Mouse (Mus musculus): Measurements from ENCODE around the gene Rab3gap2. TPM values are rescaled to one million over a fixed set of nuclear protein-coding genes. Genes with fewer than 3 reads are reported as not detected.

Rab3gap2 gene
- polyA plus RNA-seq, 1 experiment from 2014 or later = 24.0 TPM

- Histone ChIP-seq H3K9ac (ENCODE audit: low read length) (no peak overlapping the region), H3K27ac (ENCODE audit: low read length) (no peak overlapping the region), H3K27me3 (ENCODE audit: control insufficient read depth, insufficient read depth, low read length) (no peaks in the 10 kb centered on the region), H3K36me3 (ENCODE audit: control insufficient read depth, insufficient read depth, low read length) (0 out of 2 replicates have a peak, but pooled peaks cover 5% of the 10 kb centered on the region), H3K4me2 (ENCODE audit: low read depth, low read length) (no peak overlapping the region), H3K4me3 (replicated peaks; ENCODE audit: low read length) (no peak overlapping the region), H3K4me1 (ENCODE audit: control insufficient read depth, insufficient read depth, low read length) (no peaks in the 10 kb centered on the region), H3K9me3 (replicated peaks; ENCODE audit: control insufficient read depth, low read length) (no peaks in the 10 kb centered on the region)
- ATAC-seq (ENCODE audit: insufficient read depth, low FRiP score) = no peak
- WGBS = 61% methylated on average over 6 of the region's 7 CpGs
Observed at GRCm38 (mm10) chr1:185245456-185245855, 41.5 kb downstream of the Rab3gap2 start.

- Histone ChIP-seq H3K9me3 (replicated peaks; ENCODE audit: control insufficient read depth, low read length) (no peaks in the 10 kb centered on the region), H3K4me2 (ENCODE audit: low read depth, low read length) (no peak overlapping the region), H3K36me3 (ENCODE audit: control insufficient read depth, insufficient read depth, low read length) (peaks cover 11% of the 10 kb centered on the region; the same call in 1 of the 2 replicates), H3K27me3 (ENCODE audit: control insufficient read depth, insufficient read depth, low read length) (no peaks in the 10 kb centered on the region), H3K4me1 (ENCODE audit: control insufficient read depth, insufficient read depth, low read length) (0 out of 2 replicates have a peak, but pooled peaks cover 2% of the 10 kb centered on the region), H3K9ac (ENCODE audit: low read length) (no peak overlapping the region), H3K27ac (ENCODE audit: low read length) (no peak overlapping the region), H3K4me3 (replicated peaks; ENCODE audit: low read length) (no peak overlapping the region)
- WGBS = 84% methylated on average over 20 of the region's 20 CpGs
- ATAC-seq (ENCODE audit: insufficient read depth, low FRiP score) = no peak
Observed at GRCm38 (mm10) chr1:185247429-185248085, 43.6 kb downstream of the Rab3gap2 start.

GRCm38 (mm10) chr1:185248728-185249127, 44.8 kb downstream of the Rab3gap2 start:
- Histone ChIP-seq H3K36me3 (ENCODE audit: control insufficient read depth, insufficient read depth, low read length) (peaks cover 11% of the 10 kb centered on the region; the same call in 1 of the 2 replicates), H3K4me3 (replicated peaks; ENCODE audit: low read length) (no peak overlapping the region), H3K4me2 (ENCODE audit: low read depth, low read length) (no peak overlapping the region), H3K4me1 (ENCODE audit: control insufficient read depth, insufficient read depth, low read length) (0 out of 2 replicates have a peak, but pooled peaks cover 3% of the 10 kb centered on the region), H3K9me3 (replicated peaks; ENCODE audit: control insufficient read depth, low read length) (no peaks in the 10 kb centered on the region), H3K27ac (ENCODE audit: low read length) (no peak overlapping the region), H3K9ac (ENCODE audit: low read length) (no peak overlapping the region), H3K27me3 (ENCODE audit: control insufficient read depth, insufficient read depth, low read length) (no peaks in the 10 kb centered on the region)
- WGBS = 76% methylated on average over 8 of the region's 8 CpGs
- ATAC-seq (ENCODE audit: insufficient read depth, low FRiP score) = no peak

GRCm38 (mm10) chr1:185252351-185252750, 48.4 kb downstream of the Rab3gap2 start:
- Histone ChIP-seq H3K9me3 (replicated peaks; ENCODE audit: control insufficient read depth, low read length) (no peaks in the 10 kb centered on the region), H3K4me3 (replicated peaks; ENCODE audit: low read length) (no peak overlapping the region), H3K4me1 (ENCODE audit: control insufficient read depth, insufficient read depth, low read length) (0 out of 2 replicates have a peak, but pooled peaks cover 3% of the 10 kb centered on the region), H3K4me2 (ENCODE audit: low read depth, low read length) (no peak overlapping the region), H3K27ac (ENCODE audit: low read length) (peak overlapping the region; percentile 36; the same call in 1 of the 2 replicates), H3K27me3 (ENCODE audit: control insufficient read depth, insufficient read depth, low read length) (no peaks in the 10 kb centered on the region), H3K36me3 (ENCODE audit: control insufficient read depth, insufficient read depth, low read length) (peaks cover 11% of the 10 kb centered on the region; the same call in 1 of the 2 replicates), H3K9ac (ENCODE audit: low read length) (no peak overlapping the region)
- WGBS = 75% methylated on average over 3 of the region's 3 CpGs
- ATAC-seq (ENCODE audit: insufficient read depth, low FRiP score) = no peak

- peak overlapping the region; percentile 20; the same call in 1 of the 2 replicates for H3K27ac ChIP-seq (ENCODE audit: low read length)
- no peak overlapping the region for H3K9ac ChIP-seq (ENCODE audit: low read length)
- 0 out of 2 replicates have a peak, but pooled peaks cover 3% of the 10 kb centered on the region for H3K4me1 ChIP-seq (ENCODE audit: control insufficient read depth, insufficient read depth, low read length)
- no peaks in the 10 kb centered on the region for H3K27me3 ChIP-seq (ENCODE audit: control insufficient read depth, insufficient read depth, low read length)
- 49% methylated on average over 12 of the region's 12 CpGs for WGBS
- peaks cover 11% of the 10 kb centered on the region; the same call in 1 of the 2 replicates for H3K36me3 ChIP-seq (ENCODE audit: control insufficient read depth, insufficient read depth, low read length)
- no peak overlapping the region for H3K4me3 ChIP-seq (replicated peaks; ENCODE audit: low read length)
- H3K9me3 ChIP-seq (replicated peaks; ENCODE audit: control insufficient read depth, low read length) = no peaks in the 10 kb centered on the region
- H3K4me2 ChIP-seq (ENCODE audit: low read depth, low read length) = no peak overlapping the region
- ATAC-seq (ENCODE audit: insufficient read depth, low FRiP score) = peak; percentile 82
Observed at GRCm38 (mm10) chr1:185253140-185253892, 49.4 kb downstream of the Rab3gap2 start.

- peaks cover 15% of the 10 kb centered on the region for H3K36me3 ChIP-seq (ENCODE audit: control insufficient read depth, insufficient read depth, low read length)
- H3K4me1 ChIP-seq (ENCODE audit: control insufficient read depth, insufficient read depth, low read length) = 0 out of 2 replicates have a peak, but pooled peaks cover 3% of the 10 kb centered on the region
- 90% methylated on average over 12 of the region's 12 CpGs for WGBS
- no peaks in the 10 kb centered on the region for H3K9me3 ChIP-seq (replicated peaks; ENCODE audit: control insufficient read depth, low read length)
- H3K9ac ChIP-seq (ENCODE audit: low read length) = no peak overlapping the region
- no peak overlapping the region for H3K4me2 ChIP-seq (ENCODE audit: low read depth, low read length)
- no peaks in the 10 kb centered on the region for H3K27me3 ChIP-seq (ENCODE audit: control insufficient read depth, insufficient read depth, low read length)
- no peak for ATAC-seq (ENCODE audit: insufficient read depth, low FRiP score)
- no peak overlapping the region for H3K27ac ChIP-seq (ENCODE audit: low read length)
- no peak overlapping the region for H3K4me3 ChIP-seq (replicated peaks; ENCODE audit: low read length)
Observed at GRCm38 (mm10) chr1:185255336-185255735, 51.4 kb downstream of the Rab3gap2 start.

- no peak for ATAC-seq (ENCODE audit: insufficient read depth, low FRiP score)
Observed at GRCm38 (mm10) chr1:185256753-185257152, 52.8 kb downstream of the Rab3gap2 start.

GRCm38 (mm10) chr1:185262565-185262964, 58.6 kb downstream of the Rab3gap2 start:
- Histone ChIP-seq H3K4me2 (ENCODE audit: low read depth, low read length) (no peak overlapping the region), H3K4me3 (replicated peaks; ENCODE audit: low read length) (no peak overlapping the region), H3K9me3 (replicated peaks; ENCODE audit: control insufficient read depth, low read length) (no peaks in the 10 kb centered on the region), H3K27me3 (ENCODE audit: control insufficient read depth, insufficient read depth, low read length) (no peaks in the 10 kb centered on the region), H3K27ac (ENCODE audit: low read length) (no peak overlapping the region), H3K9ac (ENCODE audit: low read length) (no peak overlapping the region), H3K4me1 (ENCODE audit: control insufficient read depth, insufficient read depth, low read length) (no peaks in the 10 kb centered on the region), H3K36me3 (ENCODE audit: control insufficient read depth, insufficient read depth, low read length) (peaks cover 43% of the 10 kb centered on the region)
- 56% methylated on average over 14 of the region's 14 CpGs for WGBS
- ATAC-seq (ENCODE audit: insufficient read depth, low FRiP score) = no peak

More at GRCm38 (mm10) chr1:185256753-185257152, 52.8 kb downstream of the Rab3gap2 start:
- H3K9ac ChIP-seq (ENCODE audit: low read length) = no peak overlapping the region
- H3K27ac ChIP-seq (ENCODE audit: low read length) = no peak overlapping the region
- no peak overlapping the region for H3K4me2 ChIP-seq (ENCODE audit: low read depth, low read length)
- no peak overlapping the region for H3K4me3 ChIP-seq (replicated peaks; ENCODE audit: low read length)
- H3K4me1 ChIP-seq (ENCODE audit: control insufficient read depth, insufficient read depth, low read length) = 0 out of 2 replicates have a peak, but pooled peaks cover 3% of the 10 kb centered on the region
- WGBS = 44% methylated on average over 3 of the region's 3 CpGs
- peaks cover 19% of the 10 kb centered on the region for H3K36me3 ChIP-seq (ENCODE audit: control insufficient read depth, insufficient read depth, low read length)
- H3K27me3 ChIP-seq (ENCODE audit: control insufficient read depth, insufficient read depth, low read length) = no peaks in the 10 kb centered on the region
- H3K9me3 ChIP-seq (replicated peaks; ENCODE audit: control insufficient read depth, low read length) = no peaks in the 10 kb centered on the region

GRCm38 (mm10) chr1:185268675-185269074, 64.8 kb downstream of the Rab3gap2 start:
- no peak overlapping the region for H3K4me3 ChIP-seq (replicated peaks; ENCODE audit: low read length)
- no peak overlapping the region for H3K4me2 ChIP-seq (ENCODE audit: low read depth, low read length)
- no peak for ATAC-seq (ENCODE audit: insufficient read depth, low FRiP score)
- H3K27me3 ChIP-seq (ENCODE audit: control insufficient read depth, insufficient read depth, low read length) = no peaks in the 10 kb centered on the region
- WGBS = 86% methylated on average over 4 of the region's 4 CpGs
- 0 out of 2 replicates have a peak, but pooled peaks cover 2% of the 10 kb centered on the region for H3K4me1 ChIP-seq (ENCODE audit: control insufficient read depth, insufficient read depth, low read length)
- peaks cover 31% of the 10 kb centered on the region; the same call in 1 of the 2 replicates for H3K36me3 ChIP-seq (ENCODE audit: control insufficient read depth, insufficient read depth, low read length)
- H3K9me3 ChIP-seq (replicated peaks; ENCODE audit: control insufficient read depth, low read length) = no peaks in the 10 kb centered on the region
- no peak overlapping the region for H3K27ac ChIP-seq (ENCODE audit: low read length)
- no peak overlapping the region for H3K9ac ChIP-seq (ENCODE audit: low read length)

Measured in stomach, embryonic 16.5 days (tissue).